Mouse (Mus musculus): ENCODE data around the gene Snx27. TPM values are rescaled to one million over a fixed set of nuclear protein-coding genes. Genes with fewer than 3 reads are reported as not detected.

Gene Snx27
- polyA plus RNA-seq, 1 experiment from 2014 or later, result 48.6 TPM

DNA sequence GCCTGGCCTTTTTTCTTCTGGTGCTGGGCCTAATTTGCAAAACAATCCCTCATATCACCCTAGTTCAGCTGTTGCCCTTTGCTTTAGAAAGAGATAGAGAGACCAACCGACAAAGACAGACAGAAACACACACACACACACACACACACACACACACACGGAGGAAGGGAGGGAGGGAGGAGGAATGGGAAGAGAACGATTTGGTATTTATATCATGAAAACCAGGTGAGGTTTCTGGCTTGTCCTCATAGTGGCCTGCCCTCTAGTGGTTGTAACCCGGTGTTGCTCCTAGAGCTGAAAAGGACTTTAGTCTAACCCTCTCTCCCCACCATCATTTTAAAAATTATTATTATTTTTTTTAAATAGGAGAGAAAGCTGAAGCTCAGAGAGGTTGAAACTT is 19.4 kb upstream of the Snx27 start:
- Histone ChIP-seq H3K4me1 (no peaks in the 10 kb centered on the region), H3K4me3 (no peak overlapping the region), H3K27ac (replicated peaks) (no peak overlapping the region), H3K9me3 (replicated peaks) (no peaks in the 10 kb centered on the region), H3K27me3 (ENCODE audit: low read depth, poor library complexity, severe bottlenecking) (no peaks in the 10 kb centered on the region), H3K36me3 (no peaks in the 10 kb centered on the region)
- peak; percentile 47 for DNase-seq (ENCODE audit: low spot score)
- 3% methylated on average over 4 of the region's 4 CpGs for WGBS

- Histone ChIP-seq H3K4me3 (no peak overlapping the region), H3K27me3 (ENCODE audit: low read depth, poor library complexity, severe bottlenecking) (no peaks in the 10 kb centered on the region), H3K36me3 (no peaks in the 10 kb centered on the region), H3K9me3 (replicated peaks) (0 out of 2 replicates have a peak, but pooled peaks cover 6% of the 10 kb centered on the region), H3K4me1 (no peaks in the 10 kb centered on the region), H3K27ac (replicated peaks) (no peak overlapping the region)
- DNase-seq (ENCODE audit: low spot score), result no peak
- WGBS, result 88% methylated on average over 3 of the region's 3 CpGs
Measured at GRCm38 (mm10) chr3:94597224-94597779, 14.8 kb upstream of the Snx27 start.

DNA sequence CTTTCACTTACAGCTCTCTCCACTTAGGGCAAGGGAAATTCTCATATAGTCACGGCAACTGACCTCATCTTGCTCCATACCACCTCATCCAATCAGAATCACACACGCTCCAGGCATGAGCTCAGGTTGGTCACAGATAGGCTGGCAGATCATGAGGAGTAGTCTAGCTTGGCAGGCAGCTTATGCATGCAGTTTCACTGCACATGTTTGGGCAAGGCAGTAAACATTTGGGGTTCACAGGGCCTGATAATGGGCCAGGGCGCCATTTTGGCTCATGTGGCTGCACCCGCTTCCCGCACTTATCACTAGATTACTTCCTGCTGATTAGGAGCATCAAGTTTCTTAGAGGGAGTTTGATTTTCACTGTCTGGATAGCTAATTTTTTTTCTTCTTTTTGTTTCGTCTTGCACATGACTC is 13.4 kb upstream of the Snx27 start:
- WGBS, result 90% methylated on average over 6 of the region's 6 CpGs

DNA sequence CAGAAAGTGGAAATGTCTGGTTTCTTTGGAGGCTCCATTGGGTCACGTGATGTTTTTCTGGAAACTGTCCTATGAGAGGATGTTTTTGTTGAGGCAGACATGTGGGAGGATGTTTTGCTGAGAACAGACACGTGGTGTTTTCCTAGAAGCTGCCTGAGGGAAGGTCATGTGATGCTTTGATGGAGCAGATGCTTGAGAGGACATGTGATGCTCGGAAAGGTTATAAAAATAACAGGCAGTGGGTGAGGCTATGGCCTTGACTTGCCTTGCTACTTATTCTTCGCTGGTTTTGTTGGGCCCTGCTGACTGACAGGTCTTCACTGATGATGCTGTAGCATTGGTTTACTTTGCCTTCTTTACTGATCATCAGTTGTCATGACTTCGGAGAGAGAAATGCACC is 8.6 kb upstream of the Snx27 start:
- 87% methylated on average over 5 of the region's 5 CpGs for WGBS
- no peak for DNase-seq (ENCODE audit: low spot score)
- Histone ChIP-seq H3K4me3 (no peak overlapping the region), H3K9me3 (replicated peaks) (0 out of 2 replicates have a peak, but pooled peaks cover 6% of the 10 kb centered on the region), H3K27me3 (ENCODE audit: low read depth, poor library complexity, severe bottlenecking) (no peaks in the 10 kb centered on the region), H3K27ac (replicated peaks) (no peak overlapping the region), H3K4me1 (no peaks in the 10 kb centered on the region), H3K36me3 (no peaks in the 10 kb centered on the region)

More for the DNA sequence above, 13.4 kb upstream of the Snx27 start:
- H3K4me1 ChIP-seq, result no peaks in the 10 kb centered on the region
- DNase-seq (ENCODE audit: low spot score), result no peak
- no peaks in the 10 kb centered on the region for H3K27me3 ChIP-seq (ENCODE audit: low read depth, poor library complexity, severe bottlenecking)
- H3K4me3 ChIP-seq, result no peak overlapping the region
- no peak overlapping the region for H3K27ac ChIP-seq (replicated peaks)
- H3K36me3 ChIP-seq, result no peaks in the 10 kb centered on the region
- 0 out of 2 replicates have a peak, but pooled peaks cover 6% of the 10 kb centered on the region for H3K9me3 ChIP-seq (replicated peaks)

DNA sequence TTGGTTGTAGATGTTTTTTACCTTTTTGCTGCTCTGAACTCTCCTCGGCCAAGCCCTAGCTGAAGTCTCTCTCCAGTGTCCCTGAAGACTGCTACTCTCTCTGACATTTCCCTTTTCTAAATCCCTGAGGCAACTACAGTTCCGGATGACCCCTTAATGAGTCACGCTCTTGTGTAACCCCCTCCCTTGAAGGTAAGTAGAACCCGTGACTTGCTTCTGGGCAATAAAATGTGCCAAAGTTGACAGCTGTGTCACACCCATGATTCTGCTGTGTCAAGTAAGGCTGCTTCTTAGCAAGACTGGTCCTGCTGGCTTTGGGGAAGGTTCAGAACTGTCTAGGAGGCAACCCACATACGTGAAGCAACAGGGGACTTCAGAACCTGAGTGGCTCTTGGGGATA is 5.4 kb upstream of the Snx27 start:
- no peaks in the 10 kb centered on the region for H3K27me3 ChIP-seq (ENCODE audit: low read depth, poor library complexity, severe bottlenecking)
- 82% methylated on average over 5 of the region's 5 CpGs for WGBS

GRCm38 (mm10) chr3:94582944-94583343 is 428 bp upstream of the Snx27 start:
- Histone ChIP-seq H3K9me3 (replicated peaks) (no peaks in the 10 kb centered on the region), H3K4me3 (peak overlapping the region; percentile 88; the same call in 1 of the 2 replicates), H3K36me3 (no peaks in the 10 kb centered on the region), H3K27ac (replicated peaks) (no peak overlapping the region; the same call in 1 of the 2 replicates), H3K4me1 (peaks cover 33% of the 10 kb centered on the region), H3K27me3 (ENCODE audit: low read depth, poor library complexity, severe bottlenecking) (no peaks in the 10 kb centered on the region)
- DNase-seq (ENCODE audit: low spot score), result no peak
- 70% methylated on average over 7 of the region's 7 CpGs for WGBS

More for the DNA sequence above, 5.4 kb upstream of the Snx27 start:
- Histone ChIP-seq H3K4me1 (no peaks in the 10 kb centered on the region), H3K4me3 (no peak overlapping the region), H3K9me3 (replicated peaks) (no peaks in the 10 kb centered on the region), H3K27ac (replicated peaks) (no peak overlapping the region), H3K36me3 (no peaks in the 10 kb centered on the region)
- DNase-seq (ENCODE audit: low spot score), result no peak

- Histone ChIP-seq H3K27ac (replicated peaks) (peak overlapping the region; percentile 96), H3K27me3 (ENCODE audit: low read depth, poor library complexity, severe bottlenecking) (no peaks in the 10 kb centered on the region), H3K4me1 (peaks cover 33% of the 10 kb centered on the region), H3K36me3 (no peaks in the 10 kb centered on the region), H3K9me3 (replicated peaks) (no peaks in the 10 kb centered on the region), H3K4me3 (peak overlapping the region; percentile 88)
- WGBS, result under 1% methylated on average over 44 of the region's 48 CpGs
- DNase-seq (ENCODE audit: low spot score), result no peak
Measured at GRCm38 (mm10) chr3:94581793-94582455, 592 bp downstream of the Snx27 start.

DNA sequence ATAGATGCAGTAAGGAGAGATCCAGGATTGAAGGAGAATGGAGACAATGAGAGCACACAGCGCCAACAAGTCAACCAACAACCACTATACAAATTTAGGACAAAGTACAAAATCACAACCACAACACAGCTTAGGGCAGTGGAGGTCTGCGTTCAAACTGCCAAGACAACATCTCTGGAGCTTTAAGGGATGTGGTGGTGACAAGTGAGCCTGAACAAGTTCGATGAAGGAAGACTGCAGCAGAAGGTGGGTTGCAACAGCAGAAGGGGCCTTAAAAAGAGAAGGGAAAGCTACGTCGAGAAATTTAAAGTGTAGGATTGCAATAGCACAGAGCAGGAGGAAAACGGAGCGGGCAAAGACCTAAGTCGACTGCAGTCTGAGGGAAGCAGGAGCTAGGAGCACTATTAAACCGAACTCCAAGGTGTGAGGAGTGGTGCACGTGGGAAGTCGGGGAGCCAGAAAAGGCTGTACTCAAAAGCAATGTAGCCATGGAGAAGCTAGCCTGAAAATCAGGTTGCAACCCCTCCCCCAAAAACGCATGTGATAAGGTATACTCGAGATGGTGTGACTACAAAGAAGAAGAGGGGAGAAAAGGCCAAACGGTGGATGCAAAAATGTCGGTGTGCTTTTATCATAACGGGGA is 1.3 kb downstream of the Snx27 start:
- Histone ChIP-seq H3K4me3 (peak overlapping the region; percentile 88), H3K36me3 (no peaks in the 10 kb centered on the region), H3K27ac (replicated peaks) (peak overlapping the region; percentile 96), H3K27me3 (ENCODE audit: low read depth, poor library complexity, severe bottlenecking) (no peaks in the 10 kb centered on the region), H3K4me1 (peaks cover 33% of the 10 kb centered on the region), H3K9me3 (replicated peaks) (no peaks in the 10 kb centered on the region)
- WGBS, result 3% methylated on average over 16 of the region's 16 CpGs
- peak; percentile 14 for DNase-seq (ENCODE audit: low spot score)

DNA sequence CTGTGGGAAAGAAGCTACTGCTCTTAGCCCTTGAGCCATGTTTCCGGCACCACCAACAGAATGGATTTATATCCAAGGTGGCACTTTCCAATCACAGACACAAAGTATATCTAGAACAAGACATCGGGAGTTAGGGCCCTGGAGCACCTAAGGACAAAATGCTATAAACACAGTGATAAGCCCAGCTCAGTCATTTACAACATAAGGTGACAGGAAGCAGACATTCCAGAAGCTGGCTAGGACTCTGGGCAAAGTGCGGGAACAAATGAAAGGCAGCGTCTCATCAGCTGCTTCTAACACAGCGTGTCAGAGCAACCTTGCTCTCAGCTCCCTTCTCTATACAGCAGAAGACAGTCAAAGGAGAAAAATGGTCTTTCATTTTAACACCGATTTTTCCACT is 8.0 kb downstream of the Snx27 start:
- DNase-seq (ENCODE audit: low spot score), result no peak
- H3K36me3 ChIP-seq, result no peaks in the 10 kb centered on the region; the same call in 1 of the 2 replicates
- no peaks in the 10 kb centered on the region for H3K27me3 ChIP-seq (ENCODE audit: low read depth, poor library complexity, severe bottlenecking)
- 93% methylated on average over 6 of the region's 6 CpGs for WGBS
- peaks cover 11% of the 10 kb centered on the region for H3K4me1 ChIP-seq
- no peak overlapping the region for H3K4me3 ChIP-seq
- H3K9me3 ChIP-seq (replicated peaks), result no peaks in the 10 kb centered on the region
- no peak overlapping the region for H3K27ac ChIP-seq (replicated peaks)

DNA sequence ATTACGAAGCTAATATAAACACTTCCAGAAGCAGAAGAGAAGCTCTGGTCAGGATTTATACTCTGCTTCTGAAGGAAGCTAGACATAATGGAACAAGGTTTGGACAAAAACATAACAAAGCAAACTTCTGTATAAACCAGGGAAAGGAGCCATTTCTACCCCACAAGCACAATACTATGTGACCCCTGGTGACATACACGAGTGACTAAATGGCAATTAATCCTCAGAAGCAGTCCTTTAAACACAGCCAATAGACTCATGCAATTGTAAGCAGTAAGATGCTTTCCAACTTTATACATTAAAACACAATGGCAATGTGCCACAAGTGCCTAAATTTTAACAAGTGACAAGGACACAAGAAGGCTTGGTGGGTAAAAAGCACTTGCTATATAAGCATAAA is 15.3 kb downstream of the Snx27 start:
- Histone ChIP-seq H3K27me3 (ENCODE audit: low read depth, poor library complexity, severe bottlenecking) (no peaks in the 10 kb centered on the region), H3K27ac (replicated peaks) (no peak overlapping the region), H3K4me1 (peaks cover 8% of the 10 kb centered on the region; the same call in 1 of the 2 replicates), H3K4me3 (no peak overlapping the region), H3K9me3 (replicated peaks) (no peaks in the 10 kb centered on the region), H3K36me3 (no peaks in the 10 kb centered on the region; the same call in 1 of the 2 replicates)
- 80% methylated on average over 2 of the region's 2 CpGs for WGBS
- DNase-seq (ENCODE audit: low spot score), result no peak

DNA sequence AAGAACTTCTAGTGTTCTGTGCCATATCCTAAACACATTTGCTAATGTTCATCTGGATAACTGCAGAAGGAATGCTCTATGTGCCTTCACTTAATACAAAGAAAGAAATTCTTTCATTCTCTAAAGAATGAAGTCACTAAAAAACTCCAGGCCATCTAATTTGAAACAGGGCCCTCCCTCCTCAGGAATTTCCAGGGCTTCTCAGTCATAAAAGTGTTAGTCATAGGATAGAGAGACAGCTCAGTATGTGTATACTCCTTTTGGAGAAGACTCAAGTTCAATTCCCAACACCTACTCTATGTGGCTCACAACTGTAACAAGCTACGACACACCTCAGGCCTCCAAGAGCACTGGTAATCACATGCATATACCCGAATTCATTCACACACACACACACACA is 17.0 kb downstream of the Snx27 start:
- Histone ChIP-seq H3K36me3 (peaks cover 9% of the 10 kb centered on the region), H3K4me3 (no peak overlapping the region), H3K27ac (replicated peaks) (no peak overlapping the region), H3K9me3 (replicated peaks) (no peaks in the 10 kb centered on the region), H3K4me1 (peaks cover 8% of the 10 kb centered on the region; the same call in 1 of the 2 replicates), H3K27me3 (ENCODE audit: low read depth, poor library complexity, severe bottlenecking) (no peaks in the 10 kb centered on the region)
- no peak for DNase-seq (ENCODE audit: low spot score)
- 85% methylated on average over 2 of the region's 2 CpGs for WGBS

GRCm38 (mm10) chr3:94565127-94565526 is 17.4 kb downstream of the Snx27 start:
- WGBS, result 81% methylated on average over 3 of the region's 3 CpGs
- DNase-seq (ENCODE audit: low spot score), result no peak

More at GRCm38 (mm10) chr3:94565127-94565526, 17.4 kb downstream of the Snx27 start:
- Histone ChIP-seq H3K36me3 (peaks cover 13% of the 10 kb centered on the region), H3K9me3 (replicated peaks) (no peaks in the 10 kb centered on the region), H3K4me3 (no peak overlapping the region), H3K27ac (replicated peaks) (no peak overlapping the region), H3K4me1 (peaks cover 8% of the 10 kb centered on the region; the same call in 1 of the 2 replicates), H3K27me3 (ENCODE audit: low read depth, poor library complexity, severe bottlenecking) (no peaks in the 10 kb centered on the region)

All from midbrain, embryonic 10.5 days (tissue).